Mouse (Mus musculus) cerebellum, adult 2 months (tissue): ENCODE results near the gene Atxn1.

Experiments used
- CTCF ChIP-seq: fragments of 200-500 bp; IDR thresholded peaks from 2 replicates; pipeline ENCODE4 v1.5.1; 2011; ENCODE audit warnings: low read depth, mild to moderate bottlenecking, control low read depth, low read length, moderate library complexity, borderline replicate concordance; ENCODE audit not compliant: insufficient read depth
- POLR2A ChIP-seq: fragments of 200-500 bp; IDR thresholded peaks from 2 replicates; pipeline ENCODE4 v1.6.1; 2011; ENCODE audit warnings: low read length, control low read depth, borderline replicate concordance; ENCODE audit not compliant: insufficient read depth

GRCm38 (mm10) chr13:45867273-45867672 is 97.5 kb downstream of the Atxn1 start:
- TF ChIP-seq POLR2A (no peak), CTCF (no peak)
